Mouse (Mus musculus): ENCODE results near the gene Tunar. TPM values are rescaled to one million over a fixed set of nuclear protein-coding genes. Genes with fewer than 3 reads are reported as not detected.

Tunar gene
- 2.6 and 3.9 TPM in 2 replicates for polyA plus RNA-seq (2021; fragmentation: Nextera tagmentation)
- long read RNA-seq, experiment 1, transcript Tunar-201 (3 exons, 3,282 nt): major isoform, 5 of 12 reads
- long read RNA-seq, experiment 1, partial matches to known transcripts: 6 of 12 reads
- long read RNA-seq, experiment 1, other reads (novel, unspliced or antisense): 1 of 12 reads
- long read RNA-seq, experiment 2, partial matches to known transcripts: 1 of 3 reads
- long read RNA-seq, experiment 2, other reads (novel, unspliced or antisense): 2 of 3 reads

DNA sequence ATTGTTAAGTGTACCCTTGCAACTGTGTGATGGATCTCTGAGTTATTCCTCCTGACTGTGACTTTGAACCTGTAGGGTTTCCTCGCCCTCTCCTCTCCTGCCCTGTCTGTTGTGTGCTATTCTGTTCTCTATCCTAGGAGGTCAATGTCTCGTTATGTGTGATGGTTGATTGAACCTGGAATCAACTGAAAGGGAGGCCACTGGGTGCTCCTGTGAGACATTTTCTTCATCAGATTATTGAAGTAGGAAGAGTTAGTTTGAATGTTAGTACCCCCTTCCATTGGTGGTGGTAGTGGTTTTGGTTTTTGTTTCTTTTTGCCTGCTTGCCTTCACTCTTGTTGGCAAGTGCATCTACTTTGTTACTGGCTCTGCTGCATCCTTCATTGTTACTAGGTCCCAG is at the start of gene Tunar:
Gene Tunar (plus strand): TSS at position 301 of the 400 bp plus-strand sequence.

Other genes with a start within 250 kb of the Tunar start
- gene Tcl1b2, start 187.9 kb upstream of the Tunar start, polyA plus RNA-seq (2021; fragmentation: Nextera tagmentation): not detected in 2 replicates
- not detected in 2 replicates for gene Tcl1b1, start 174.2 kb upstream of the Tunar start, polyA plus RNA-seq (2021; fragmentation: Nextera tagmentation)
- gene Tcl1b5, start 157.5 kb upstream of the Tunar start, polyA plus RNA-seq (2021; fragmentation: Nextera tagmentation): not detected in 2 replicates
- not detected in 2 replicates for gene Tcl1b3, start 142.8 kb upstream of the Tunar start, polyA plus RNA-seq (2021; fragmentation: Nextera tagmentation)
- gene Tcl1b4, start 131.9 kb upstream of the Tunar start, polyA plus RNA-seq (2021; fragmentation: Nextera tagmentation): not detected in 2 replicates
- gene Tcl1, start 111.1 kb upstream of the Tunar start, polyA plus RNA-seq (2021; fragmentation: Nextera tagmentation): not detected in 2 replicates
- gene D430019H16Rik, start 120.0 kb downstream of the Tunar start, polyA plus RNA-seq (2021; fragmentation: Nextera tagmentation): 7.9 and 10.2 TPM in 2 replicates
- 0.15 and 0.21 TPM in 2 replicates for gene Bdkrb2, start 229.4 kb downstream of the Tunar start, polyA plus RNA-seq (2021; fragmentation: Nextera tagmentation)

Data from left cerebral cortex, adult 6 months (tissue).